Mouse (Mus musculus) thymus, postnatal 14 days (tissue): ENCODE results near the gene Atp1b2.

ENCODE experiments used
- DNase-seq: peaks from one replicate; pipeline ENCODE4 v3.0.0; 2021

The Atp1b2 gene

GRCm38 (mm10) chr11:69606832-69607231 is 1.1 kb upstream of the Atp1b2 start:
- DNase-seq: no peak

- peak; percentile 23 for DNase-seq
Measured at GRCm38 (mm10) chr11:69606491-69606795, 701 bp upstream of the Atp1b2 start.

- peak; percentile 45 for DNase-seq
Measured at GRCm38 (mm10) chr11:69604795-69605664, 712 bp downstream of the Atp1b2 start.

GRCm38 (mm10) chr11:69604347-69604746 is 1.4 kb downstream of the Atp1b2 start:
- no peak for DNase-seq

- no peak for DNase-seq
Measured at GRCm38 (mm10) chr11:69603516-69603915, 2.2 kb downstream of the Atp1b2 start.

GRCm38 (mm10) chr11:69601768-69602167 is 4.0 kb downstream of the Atp1b2 start:
- DNase-seq: no peak

- DNase-seq: no peak
Measured at GRCm38 (mm10) chr11:69600098-69600497, 5.6 kb downstream of the Atp1b2 start.

GRCm38 (mm10) chr11:69599436-69599835 is 6.3 kb downstream of the Atp1b2 start:
- no peak for DNase-seq

GRCm38 (mm10) chr11:69594853-69595252 is 10.9 kb downstream of the Atp1b2 start:
- no peak for DNase-seq

- no peak for DNase-seq
Measured at GRCm38 (mm10) chr11:69592799-69593198, 12.9 kb downstream of the Atp1b2 start.

- DNase-seq: no peak
Measured at GRCm38 (mm10) chr11:69591899-69592637, 13.7 kb downstream of the Atp1b2 start.

- DNase-seq: no peak
Measured at GRCm38 (mm10) chr11:69591424-69591823, 14.3 kb downstream of the Atp1b2 start.

- no peak for DNase-seq
Measured at GRCm38 (mm10) chr11:69590622-69591021, 15.1 kb downstream of the Atp1b2 start.

GRCm38 (mm10) chr11:69589207-69589834 is 16.4 kb downstream of the Atp1b2 start:
- DNase-seq: no peak

- no peak for DNase-seq
Measured at GRCm38 (mm10) chr11:69585718-69586325, 19.9 kb downstream of the Atp1b2 start.

- DNase-seq: no peak
Measured at GRCm38 (mm10) chr11:69584937-69585336, 20.8 kb downstream of the Atp1b2 start.

- DNase-seq: no peak
Measured at GRCm38 (mm10) chr11:69584008-69584407, 21.7 kb downstream of the Atp1b2 start.

GRCm38 (mm10) chr11:69582230-69582805 is 23.4 kb downstream of the Atp1b2 start:
- DNase-seq: no peak

GRCm38 (mm10) chr11:69581814-69582213 is 23.9 kb downstream of the Atp1b2 start:
- DNase-seq: no peak

GRCm38 (mm10) chr11:69581147-69581688 is 24.5 kb downstream of the Atp1b2 start:
- peak; percentile 92 for DNase-seq

GRCm38 (mm10) chr11:69580572-69581146 is 25.1 kb downstream of the Atp1b2 start:
- DNase-seq: no peak

- DNase-seq: peak; percentile 91
Measured at GRCm38 (mm10) chr11:69580091-69580514, 25.6 kb downstream of the Atp1b2 start, which contains the start of the genes Wrap53 and Trp53. Wrap53 (minus strand) TSS chr11:69580255. Trp53 (plus strand) TSS chr11:69580359.
